Mouse (Mus musculus) midbrain, postnatal 0 days (tissue): ENCODE results near the gene Mrpl51. TPM values are rescaled to one million over a fixed set of nuclear protein-coding genes. Genes with fewer than 3 reads are reported as not detected.
"Not testable (repeated sequence)": the region's sequence is repeated elsewhere in the genome, so short reads cannot be mapped to it uniquely, and the experiment has no call there.

Source experiments
- ATAC-seq: fragments of 200-750 bp; cut with Nextera tagmentation; 2 replicates; pipeline ENCODE4 v1.8.0; 2017; ENCODE audit warnings: moderate number of reproducible peaks, mild to moderate bottlenecking, moderate TSS enrichment, moderate library complexity; ENCODE audit not compliant: low FRiP score
- DNase-seq: peaks from one replicate; pipeline ENCODE4 v3.0.0-alpha.2; 2015; ENCODE audit warnings: low spot score
- H3K27ac ChIP-seq: fragments of 300-500 bp; sonication (generic); 2 replicates; pipeline ENCODE4 v1.5.1; 2014; ENCODE audit warnings: low read depth, mild to moderate bottlenecking, low read length, mixed read lengths
- H3K27me3 ChIP-seq: fragments of 300-500 bp; sonication (generic); 2 replicates; pipeline ENCODE4 v1.6.1; 2014; ENCODE audit warnings: low read length, control low read depth, mixed read lengths; ENCODE audit not compliant: insufficient read depth
- H3K36me3 ChIP-seq: fragments of 300-500 bp; sonication (generic); 2 replicates; pipeline ENCODE4 v1.6.1; 2014; ENCODE audit warnings: low read length, control low read depth, mixed read lengths; ENCODE audit not compliant: insufficient read depth
- H3K4me1 ChIP-seq: fragments of 300-500 bp; sonication (generic); 2 replicates; pipeline ENCODE4 v1.6.1; 2014; ENCODE audit warnings: mild to moderate bottlenecking, control low read depth, antibody characterized with exemption, low read length, mixed read lengths; ENCODE audit not compliant: insufficient read depth
- H3K4me2 ChIP-seq: fragments of 300-500 bp; sonication (generic); 2 replicates; pipeline ENCODE4 v1.6.1; 2014; ENCODE audit warnings: low read depth, mild to moderate bottlenecking, low read length, mixed read lengths; ENCODE audit not compliant: poor library complexity, severe bottlenecking
- H3K4me3 ChIP-seq: fragments of 300-500 bp; sonication (generic); 2 replicates; pipeline ENCODE4 v1.5.1; 2014; ENCODE audit warnings: low read depth, mild to moderate bottlenecking, low read length, moderate library complexity
- H3K9ac ChIP-seq: fragments of 300-500 bp; sonication (generic); replicated peaks from 2 replicates; pipeline ENCODE4 v1.6.1; 2014; ENCODE audit warnings: mild to moderate bottlenecking, low read length, moderate library complexity, mixed read lengths; ENCODE audit not compliant: poor library complexity, severe bottlenecking
- H3K9me3 ChIP-seq: fragments of 300-500 bp; sonication (generic); 2 replicates; pipeline ENCODE4 v1.6.1; 2016; ENCODE audit warnings: low read length, control low read depth
- CTCF ChIP-seq: IDR thresholded peaks from 2 replicates; pipeline ENCODE4 v1.5.1; 2016; ENCODE audit warnings: antibody characterized with exemption, mild to moderate bottlenecking
- WGBS: fragments of 180-500 bp; shearing (Covaris S2); extraction: QIAGEN DNeasy Blood & Tissue Kit; methylation state at CpG from one replicate; pipeline ENCODE4 v1.1.7; 2014; 5-methylcytosine and 5-hydroxymethylcytosine counted together
- polyA plus RNA-seq: library from polyadenylated mRNA; unstranded; fragments of >200 nt; fragmentation: Nextera tagmentation; extraction: Ambion mirVana; gene quantifications from 2 replicates; pipeline ENCODE4 v1.2.1, GENCODE M21; 2015
- total RNA-seq: library from RNA; depleted of rRNA; stranded (reverse); fragments of >200 nt; gene quantifications from 2 replicates; pipeline ENCODE4 v1.2.3, GENCODE M21; 2014

The Mrpl51 gene
- total and polyA plus RNA-seq, 2 experiments from 2014 or later: 48.2 to 136 TPM

DNA sequence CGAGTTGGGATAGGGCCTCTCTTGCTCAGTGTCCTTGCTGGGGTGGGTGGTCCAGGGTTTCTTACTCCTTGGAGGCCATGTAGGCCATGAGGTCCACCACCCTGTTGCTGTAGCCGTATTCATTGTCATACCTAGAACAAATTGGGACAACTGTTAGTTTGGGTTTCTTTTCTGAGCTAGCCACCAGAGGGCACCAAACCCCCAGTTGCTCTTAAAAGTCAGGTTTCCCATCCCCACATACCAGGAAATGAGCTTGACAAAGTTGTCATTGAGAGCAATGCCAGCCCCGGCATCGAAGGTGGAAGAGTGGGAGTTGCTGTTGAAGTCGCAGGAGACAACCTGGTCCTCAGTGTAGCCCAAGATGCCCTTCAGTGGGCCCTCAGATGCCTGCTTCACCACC lies 29.6 kb upstream of the Mrpl51 start:
- not testable (repeated sequence) for H3K27me3 ChIP-seq, H3K9me3 ChIP-seq, H3K9ac ChIP-seq, H3K27ac ChIP-seq, ATAC-seq, H3K4me3 ChIP-seq, H3K4me1 ChIP-seq, H3K4me2 ChIP-seq
- H3K36me3 ChIP-seq: peaks cover 31% of the 10 kb centered on the region
- TF ChIP-seq CTCF: peak; percentile 76
- WGBS: 3% methylated on average over 3 of the region's 5 CpGs
- peak; percentile 83 for DNase-seq

DNA sequence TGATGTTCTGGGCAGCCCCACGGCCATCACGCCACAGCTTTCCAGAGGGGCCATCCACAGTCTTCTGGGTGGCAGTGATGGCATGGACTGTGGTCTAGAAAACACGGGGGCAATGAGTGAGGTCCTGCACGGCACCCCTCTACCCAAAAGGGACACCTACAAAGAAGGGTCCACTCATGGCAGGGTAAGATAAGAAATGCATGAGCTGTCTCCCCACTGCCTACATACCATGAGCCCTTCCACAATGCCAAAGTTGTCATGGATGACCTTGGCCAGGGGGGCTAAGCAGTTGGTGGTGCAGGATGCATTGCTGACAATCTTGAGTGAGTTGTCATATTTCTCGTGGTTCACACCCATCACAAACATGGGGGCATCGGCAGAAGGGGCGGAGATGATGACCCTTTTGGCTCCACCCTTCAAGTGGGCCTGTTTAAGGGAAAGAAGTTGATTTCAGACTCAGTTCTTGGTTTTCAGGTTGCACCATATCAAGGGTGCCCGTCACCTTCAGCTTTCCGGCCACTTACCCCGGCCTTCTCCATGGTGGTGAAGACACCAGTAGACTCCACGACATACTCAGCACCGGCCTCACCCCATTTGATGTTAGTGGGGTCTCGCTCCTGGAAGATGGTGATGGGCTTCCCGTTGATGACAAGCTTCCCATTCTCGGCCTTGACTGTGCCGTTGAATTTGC lies 28.8 kb upstream of the Mrpl51 start:
- not testable (repeated sequence) for H3K9ac ChIP-seq, H3K4me3 ChIP-seq, ATAC-seq, DNase-seq, H3K4me2 ChIP-seq, H3K27me3 ChIP-seq, H3K9me3 ChIP-seq, H3K27ac ChIP-seq
- 77% methylated on average over 10 of the region's 16 CpGs for WGBS
- Histone ChIP-seq H3K36me3 (peaks cover 28% of the 10 kb centered on the region), H3K4me1 (peaks cover 11% of the 10 kb centered on the region; the same call in 1 of the 2 replicates)

DNA sequence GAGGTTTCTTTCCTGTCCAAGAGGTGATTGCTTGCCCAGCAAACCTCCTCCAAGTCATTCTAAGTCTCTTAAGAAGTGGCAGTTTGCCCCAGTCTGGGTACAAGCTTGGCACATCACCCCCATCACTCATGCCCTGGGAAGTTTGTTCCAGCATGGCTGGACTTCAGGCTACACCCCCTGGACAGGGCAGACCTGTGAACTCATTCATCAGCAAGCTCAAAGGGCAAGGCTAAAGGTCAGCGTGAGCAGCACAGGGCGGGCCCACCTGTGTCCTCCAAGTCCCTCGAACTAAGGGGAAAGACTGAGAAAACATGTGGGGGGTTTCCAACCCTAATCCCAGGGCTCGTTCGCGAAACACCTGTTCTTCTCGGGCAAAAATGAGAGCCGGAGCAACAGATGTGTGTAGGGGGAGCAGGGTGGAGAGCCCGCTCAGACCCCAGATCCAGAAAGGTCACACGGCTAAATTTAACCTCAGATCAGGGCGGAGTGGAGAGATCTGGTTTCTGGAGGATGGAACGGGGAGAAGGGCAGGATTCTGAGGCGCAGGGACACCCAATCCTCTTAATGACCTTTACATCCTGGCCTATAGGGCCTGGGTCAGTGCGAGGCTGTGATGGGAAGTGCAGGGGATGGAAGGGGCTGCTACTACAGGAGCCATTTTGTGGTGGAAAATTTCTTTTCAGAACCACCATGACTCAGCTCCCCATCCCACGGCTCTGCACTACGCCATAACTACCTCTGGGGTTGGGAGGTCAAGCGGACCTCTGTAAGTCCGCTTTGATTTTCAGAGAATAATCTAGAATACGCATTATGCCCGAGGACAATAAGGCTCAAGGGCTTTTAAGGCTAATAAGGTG lies 27.6 kb upstream of the Mrpl51 start:
- ATAC-seq (peak; percentile 4; the same call in 1 of the 2 replicates), DNase-seq (peak; percentile 47)
- Histone ChIP-seq H3K4me1 (peaks cover 11% of the 10 kb centered on the region; the same call in 1 of the 2 replicates), H3K27me3 (no peaks in the 10 kb centered on the region), H3K36me3 (peaks cover 26% of the 10 kb centered on the region), H3K4me2 (peak overlapping the region; percentile 79), H3K9me3 (no peaks in the 10 kb centered on the region), H3K4me3 (peak overlapping the region; percentile 59), H3K9ac (peak overlapping the region; percentile 81), H3K27ac (peak overlapping the region; percentile 89)
- no peak for TF ChIP-seq CTCF
- WGBS: 3% methylated on average over 20 of the region's 20 CpGs

DNA sequence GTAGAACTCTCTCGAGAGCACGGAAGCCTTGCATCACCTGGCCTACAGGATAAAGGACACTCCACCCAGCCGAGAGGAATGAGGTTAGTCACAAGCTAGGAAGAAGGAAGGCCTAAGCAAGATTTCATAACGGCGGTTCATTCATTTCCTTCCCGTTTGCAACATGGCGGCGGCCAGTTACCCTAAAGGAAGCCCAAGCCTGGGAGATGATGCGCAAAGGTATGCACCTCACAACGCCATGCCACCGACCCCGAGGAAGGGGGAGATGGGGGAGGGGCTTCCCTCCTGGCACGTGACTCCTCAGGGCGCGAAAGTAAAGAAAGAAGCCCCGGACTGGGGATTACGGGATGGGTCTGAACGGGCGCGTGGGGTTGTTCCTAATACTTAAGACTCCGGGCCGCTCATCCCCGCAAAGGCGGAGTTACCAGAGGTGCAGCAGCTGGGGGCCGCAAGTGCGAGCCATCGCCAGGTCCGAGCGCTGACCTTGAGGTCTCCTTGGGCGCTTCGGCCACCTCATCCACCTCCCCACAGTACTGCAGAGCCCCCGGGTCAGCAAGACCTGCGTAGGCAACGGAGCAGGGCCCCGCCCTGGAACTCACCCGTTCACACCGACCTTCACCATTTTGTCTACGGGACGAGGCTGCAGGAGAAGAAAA lies 26.8 kb upstream of the Mrpl51 start:
- no peaks in the 10 kb centered on the region for H3K27me3 ChIP-seq
- WGBS: under 1% methylated on average over 39 of the region's 39 CpGs
- TF ChIP-seq CTCF: no peak; the same call in 1 of the 2 replicates

DNA sequence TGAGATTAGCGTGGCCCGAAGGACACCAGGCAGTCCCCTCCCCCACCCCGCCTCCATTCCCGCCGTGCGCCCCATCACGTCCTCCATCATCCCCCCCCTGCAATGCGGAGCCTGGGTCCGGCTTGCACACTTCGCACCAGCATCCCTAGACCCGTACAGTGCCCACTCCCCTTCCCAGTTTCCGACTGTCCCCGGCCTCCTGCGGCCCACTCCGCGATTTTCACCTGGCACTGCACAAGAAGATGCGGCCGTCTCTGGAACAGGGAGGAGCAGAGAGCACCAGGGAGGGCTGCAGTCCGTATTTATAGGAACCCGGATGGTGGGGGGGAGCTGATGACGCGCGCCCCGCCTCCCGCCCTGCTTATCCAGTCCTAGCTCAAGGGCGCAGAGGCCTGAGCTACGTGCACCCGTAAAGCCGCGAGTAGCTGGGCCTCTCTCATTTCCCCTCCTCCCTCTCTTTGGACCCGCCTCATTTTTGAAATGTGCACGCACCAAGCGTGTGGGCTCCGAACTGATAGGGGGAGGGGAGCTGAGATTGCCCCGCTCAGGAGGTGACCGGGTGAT lies 26.2 kb upstream of the Mrpl51 start:
- Histone ChIP-seq H3K4me1 (peaks cover 11% of the 10 kb centered on the region; the same call in 1 of the 2 replicates), H3K27ac (peak overlapping the region; percentile 89), H3K9ac (peak overlapping the region; percentile 81), H3K36me3 (peaks cover 29% of the 10 kb centered on the region), H3K4me2 (peak overlapping the region; percentile 79), H3K27me3 (no peaks in the 10 kb centered on the region), H3K4me3 (peak overlapping the region; percentile 59), H3K9me3 (no peaks in the 10 kb centered on the region)
- ATAC-seq (peak; percentile 92), DNase-seq (peak; percentile 98)
- under 1% methylated on average over 35 of the region's 36 CpGs for WGBS
- TF ChIP-seq CTCF: no peak

More for the DNA sequence above, 26.8 kb upstream of the Mrpl51 start:
- DNase-seq (peak; percentile 73), ATAC-seq (peak; percentile 53)
- H3K4me1 ChIP-seq: peaks cover 11% of the 10 kb centered on the region; the same call in 1 of the 2 replicates
- H3K4me3 ChIP-seq: peak overlapping the region; percentile 59
- H3K27ac ChIP-seq: peak overlapping the region; percentile 89
- no peaks in the 10 kb centered on the region for H3K9me3 ChIP-seq
- peak overlapping the region; percentile 81 for H3K9ac ChIP-seq
- peak overlapping the region; percentile 79 for H3K4me2 ChIP-seq
- peaks cover 29% of the 10 kb centered on the region for H3K36me3 ChIP-seq
